Mouse (Mus musculus) heart, postnatal 10 days (tissue): Measurements from ENCODE around the gene Npw. TPM values are rescaled to one million over a fixed set of nuclear protein-coding genes. Genes with fewer than 3 reads are reported as not detected.

ENCODE experiments used
- DNase-seq, 2 experiments: peaks; one replicate each; pipeline ENCODE4 v3.0.0; 2021
- intact Hi-C: fragments of 180-260 bp; cut with DNase I; formaldehyde crosslinking; loops from one replicate; pipeline ENCODE4 v1.15.1; 2025
- total RNA-seq, 2 experiments: library from RNA; stranded (reverse); gene quantifications; 2 replicates each; pipeline ENCODE4 v1.2.3; 2021

Npw gene
- total RNA-seq: not detected

GRCm38 (mm10) chr17:24658017-24658758 lies at the start of gene Npw:
Gene Npw (minus strand): TSS chr17:24658457.
- intact Hi-C loops: no loop called here
- no peak for DNase-seq

GRCm38 (mm10) chr17:24707801-24708425 lies 49.7 kb upstream of the Npw start:
- intact Hi-C loops: no loop called here

GRCm38 (mm10) chr17:24706982-24707800 lies 48.9 kb upstream of the Npw start, which contains the start of gene Tbl3:
Gene Tbl3 (minus strand): TSS chr17:24707660.
- intact Hi-C loops: no loop called here
- peak; percentile 96 to 98 for DNase-seq

More at GRCm38 (mm10) chr17:24707801-24708425, 49.7 kb upstream of the Npw start:
- DNase-seq: no peak

- no peak for DNase-seq
- intact Hi-C loops: no loop called here
These were observed 47.6 kb upstream of the Npw start for GRCm38 (mm10) chr17:24705821-24706220.

- intact Hi-C loops: no loop called here
- DNase-seq: no peak
These were observed 43.0 kb upstream of the Npw start for GRCm38 (mm10) chr17:24701251-24701650.

GRCm38 (mm10) chr17:24699473-24699872 lies 41.2 kb upstream of the Npw start:
- DNase-seq: no peak
- intact Hi-C loops: no loop called here

- intact Hi-C loops: no loop called here
- DNase-seq: no peak
These were observed 40.5 kb upstream of the Npw start for GRCm38 (mm10) chr17:24698715-24699114.

- intact Hi-C loops: no loop called here
- peak in 1 of 2 experiments; percentile 31 for DNase-seq
These were observed 39.7 kb upstream of the Npw start for GRCm38 (mm10) chr17:24697985-24698384.

- intact Hi-C loops: no loop called here
- DNase-seq: peak; percentile 90 to 93
These were observed 37.9 kb upstream of the Npw start, which contains the start of the genes Gfer and Noxo1 for GRCm38 (mm10) chr17:24696011-24696697. Gene Gfer (minus strand): TSS chr17:24696156. Gene Noxo1 (plus strand): TSS chr17:24696234.

GRCm38 (mm10) chr17:24695326-24696010 lies 37.2 kb upstream of the Npw start:
- intact Hi-C loops: no loop called here
- DNase-seq: no peak

- intact Hi-C loops: no loop called here
- DNase-seq: no peak
These were observed 34.1 kb upstream of the Npw start for GRCm38 (mm10) chr17:24692385-24692784.

GRCm38 (mm10) chr17:24689251-24690081 lies 31.2 kb upstream of the Npw start, which contains the start of gene Syngr3:
Gene Syngr3 (minus strand): TSS chr17:24689955.
- DNase-seq: no peak

GRCm38 (mm10) chr17:24687599-24687998 lies 29.3 kb upstream of the Npw start:
- intact Hi-C loops: no loop called here

More at GRCm38 (mm10) chr17:24689251-24690081, 31.2 kb upstream of the Npw start, which contains the start of gene Syngr3:
- intact Hi-C loops: no loop called here

GRCm38 (mm10) chr17:24687146-24687595 lies 28.9 kb upstream of the Npw start:
- peak; percentile 42 to 48 for DNase-seq
- intact Hi-C loops: no loop called here

More at GRCm38 (mm10) chr17:24687599-24687998, 29.3 kb upstream of the Npw start:
- no peak for DNase-seq

- intact Hi-C loops: no loop called here
- peak in 1 of 2 experiments; percentile 44 for DNase-seq
These were observed 28.3 kb upstream of the Npw start for GRCm38 (mm10) chr17:24686514-24686913.

GRCm38 (mm10) chr17:24677500-24678080 lies 19.3 kb upstream of the Npw start:
- intact Hi-C loops: no loop called here
- no peak for DNase-seq

- intact Hi-C loops: no loop called here
- no peak for DNase-seq
These were observed 18.6 kb upstream of the Npw start for GRCm38 (mm10) chr17:24676877-24677276.

GRCm38 (mm10) chr17:24676187-24676586 lies 17.9 kb upstream of the Npw start:
- intact Hi-C loops: no loop called here
- DNase-seq: peak; percentile 75 to 88
